Mouse (Mus musculus): ENCODE data around the gene Tmem62. TPM values are rescaled to one million over a fixed set of nuclear protein-coding genes. Genes with fewer than 3 reads are reported as not detected.
A peak's percentile ranks its signal among the peaks of the same experiment; 100 is the strongest.
"Not testable (repeated sequence)": the region's sequence is repeated elsewhere in the genome, so short reads cannot be mapped to it uniquely, and the experiment has no call there.

Tmem62 gene
- polyA plus RNA-seq, 1 experiment from 2014 or later: 3.7 TPM

DNA sequence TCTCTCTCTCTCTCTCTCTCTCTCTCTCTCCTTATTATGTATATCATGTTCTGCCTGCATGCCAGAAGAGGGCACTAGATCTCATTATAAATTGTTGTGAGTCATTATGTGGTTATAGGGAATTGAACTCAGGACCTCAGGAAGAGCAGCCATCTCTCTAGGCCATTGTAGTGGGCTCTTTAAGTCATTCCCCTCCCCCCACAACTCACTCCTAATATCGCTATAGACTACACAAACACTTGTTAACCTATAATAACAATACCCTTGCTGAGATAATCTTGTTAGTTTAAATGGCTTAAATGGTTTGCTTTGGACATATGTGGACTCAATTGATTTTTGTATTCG is 1.8 kb downstream of the Tmem62 start:
- WGBS: 69% methylated on average over 2 of the region's 2 CpGs
- H3K36me3 ChIP-seq (ENCODE audit: control insufficient read depth, insufficient read depth, low read length): no peaks in the 10 kb centered on the region
- DNase-seq (ENCODE audit: low spot score) (no peak), ATAC-seq (replicated peaks; ENCODE audit: low FRiP score) (no peak)
- H3K4me1 ChIP-seq (replicated peaks; ENCODE audit: control insufficient read depth, insufficient read depth, low read length): no peaks in the 10 kb centered on the region
- no peaks in the 10 kb centered on the region for H3K9me3 ChIP-seq (ENCODE audit: control insufficient read depth, low read length)
- no peak overlapping the region for H3K4me3 ChIP-seq (ENCODE audit: low read depth, low read length)
- H3K27me3 ChIP-seq (replicated peaks; ENCODE audit: control insufficient read depth, insufficient read depth, low read length): no peaks in the 10 kb centered on the region
- no peak overlapping the region for H3K27ac ChIP-seq (ENCODE audit: low read depth, low read length)
- no peak overlapping the region for H3K9ac ChIP-seq (ENCODE audit: low read depth, low read length)
- no peak overlapping the region for H3K4me2 ChIP-seq

GRCm38 (mm10) chr2:120979819-120980218 is 3.0 kb downstream of the Tmem62 start:
- Histone ChIP-seq H3K9me3 (ENCODE audit: control insufficient read depth, low read length) (no peaks in the 10 kb centered on the region), H3K27ac (ENCODE audit: low read depth, low read length) (no peak overlapping the region), H3K4me1 (replicated peaks; ENCODE audit: control insufficient read depth, insufficient read depth, low read length) (no peaks in the 10 kb centered on the region), H3K4me3 (ENCODE audit: low read depth, low read length) (no peak overlapping the region), H3K9ac (ENCODE audit: low read depth, low read length) (no peak overlapping the region), H3K4me2 (no peak overlapping the region), H3K36me3 (ENCODE audit: control insufficient read depth, insufficient read depth, low read length) (no peaks in the 10 kb centered on the region), H3K27me3 (replicated peaks; ENCODE audit: control insufficient read depth, insufficient read depth, low read length) (no peaks in the 10 kb centered on the region)
- no peak for ATAC-seq (replicated peaks; ENCODE audit: low FRiP score)
- WGBS: 90% methylated on average over 1 of the region's 1 CpGs
- DNase-seq (ENCODE audit: low spot score): no peak

DNA sequence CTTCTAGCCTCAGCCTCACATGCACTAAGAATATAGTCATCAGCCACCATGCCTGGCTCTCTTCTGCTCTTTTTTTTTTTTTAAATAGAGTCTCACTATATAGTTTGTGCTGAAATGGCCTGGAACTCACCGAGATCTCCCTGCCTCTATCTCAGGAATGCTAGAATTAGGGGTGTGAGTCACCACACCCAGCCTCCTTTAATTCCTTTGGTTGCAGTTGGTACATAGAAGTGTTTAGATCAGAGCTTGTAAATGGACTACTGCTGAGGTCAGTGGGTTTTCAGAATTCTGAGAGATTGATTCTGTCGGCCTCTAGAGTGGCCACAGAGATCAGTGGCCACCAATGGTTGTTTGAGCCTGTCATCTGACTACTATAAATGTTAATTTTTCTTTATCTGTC is 4.0 kb downstream of the Tmem62 start:
- Histone ChIP-seq H3K4me1 (replicated peaks; ENCODE audit: control insufficient read depth, insufficient read depth, low read length) (no peaks in the 10 kb centered on the region), H3K27me3 (replicated peaks; ENCODE audit: control insufficient read depth, insufficient read depth, low read length) (no peaks in the 10 kb centered on the region), H3K4me2 (no peak overlapping the region), H3K36me3 (ENCODE audit: control insufficient read depth, insufficient read depth, low read length) (no peaks in the 10 kb centered on the region), H3K9ac (ENCODE audit: low read depth, low read length) (no peak overlapping the region), H3K4me3 (ENCODE audit: low read depth, low read length) (no peak overlapping the region), H3K27ac (ENCODE audit: low read depth, low read length) (no peak overlapping the region), H3K9me3 (ENCODE audit: control insufficient read depth, low read length) (no peaks in the 10 kb centered on the region)
- 60% methylated on average over 2 of the region's 2 CpGs for WGBS
- DNase-seq (ENCODE audit: low spot score) (no peak), ATAC-seq (replicated peaks; ENCODE audit: low FRiP score) (no peak)

DNA sequence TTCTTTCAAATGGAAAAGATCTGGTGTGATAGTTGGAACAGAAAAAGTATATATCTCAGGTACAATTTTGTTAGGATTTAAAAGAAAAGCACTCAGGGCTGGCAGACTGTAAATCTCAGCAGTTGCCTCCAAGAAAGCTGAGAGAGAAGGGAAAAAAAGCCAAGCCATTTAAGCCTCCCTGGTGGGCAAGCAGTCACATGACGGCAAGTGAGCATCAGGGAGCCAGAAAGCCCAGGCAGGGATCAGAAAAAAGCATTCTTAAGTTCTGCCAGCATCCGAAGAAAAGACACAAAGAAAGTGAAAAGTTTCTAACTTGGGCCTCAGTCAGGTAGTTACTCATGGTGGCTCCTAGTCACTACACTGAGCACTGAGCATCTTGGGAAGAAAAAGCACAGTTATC is 6.8 kb downstream of the Tmem62 start:
- H3K4me1 ChIP-seq (replicated peaks; ENCODE audit: control insufficient read depth, insufficient read depth, low read length): no peaks in the 10 kb centered on the region
- H3K27me3 ChIP-seq (replicated peaks; ENCODE audit: control insufficient read depth, insufficient read depth, low read length): no peaks in the 10 kb centered on the region
- WGBS: 39% methylated on average over 2 of the region's 2 CpGs
- no peak overlapping the region for H3K4me3 ChIP-seq (ENCODE audit: low read depth, low read length)
- H3K9me3 ChIP-seq (ENCODE audit: control insufficient read depth, low read length): no peaks in the 10 kb centered on the region
- DNase-seq (ENCODE audit: low spot score): no peak
- no peak overlapping the region for H3K27ac ChIP-seq (ENCODE audit: low read depth, low read length)
- H3K9ac ChIP-seq (ENCODE audit: low read depth, low read length): no peak overlapping the region
- H3K4me2 ChIP-seq: no peak overlapping the region
- H3K36me3 ChIP-seq (ENCODE audit: control insufficient read depth, insufficient read depth, low read length): no peaks in the 10 kb centered on the region
- no peak for ATAC-seq (replicated peaks; ENCODE audit: low FRiP score)

DNA sequence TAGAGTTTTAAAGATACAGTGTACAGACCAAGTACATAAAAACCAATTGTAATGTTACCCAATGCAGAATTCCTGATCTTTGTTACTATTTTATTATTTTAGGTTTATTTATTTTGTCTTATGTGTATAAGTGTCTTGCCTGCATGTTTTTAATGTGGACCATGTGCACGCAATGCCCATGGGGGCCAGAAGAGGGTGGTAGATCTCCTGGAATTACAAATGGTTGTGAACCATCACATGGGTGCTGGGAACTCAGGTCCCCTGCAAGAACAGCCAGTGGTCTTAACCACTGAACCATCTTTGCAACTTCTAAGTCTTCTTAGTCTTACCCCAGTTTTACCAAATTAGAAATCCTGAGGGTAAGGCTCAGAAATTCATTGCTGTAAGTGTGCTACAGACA is 8.4 kb downstream of the Tmem62 start:
- DNase-seq (ENCODE audit: low spot score) (no peak), ATAC-seq (replicated peaks; ENCODE audit: low FRiP score) (no peak)
- H3K4me1 ChIP-seq (replicated peaks; ENCODE audit: control insufficient read depth, insufficient read depth, low read length): no peaks in the 10 kb centered on the region
- H3K4me3 ChIP-seq (ENCODE audit: low read depth, low read length): no peak overlapping the region
- H3K27me3 ChIP-seq (replicated peaks; ENCODE audit: control insufficient read depth, insufficient read depth, low read length): no peaks in the 10 kb centered on the region
- 89% methylated on average over 1 of the region's 1 CpGs for WGBS
- H3K9ac ChIP-seq (ENCODE audit: low read depth, low read length): no peak overlapping the region
- no peak overlapping the region for H3K27ac ChIP-seq (ENCODE audit: low read depth, low read length)
- H3K36me3 ChIP-seq (ENCODE audit: control insufficient read depth, insufficient read depth, low read length): no peaks in the 10 kb centered on the region
- no peak overlapping the region for H3K4me2 ChIP-seq
- H3K9me3 ChIP-seq (ENCODE audit: control insufficient read depth, low read length): no peaks in the 10 kb centered on the region

DNA sequence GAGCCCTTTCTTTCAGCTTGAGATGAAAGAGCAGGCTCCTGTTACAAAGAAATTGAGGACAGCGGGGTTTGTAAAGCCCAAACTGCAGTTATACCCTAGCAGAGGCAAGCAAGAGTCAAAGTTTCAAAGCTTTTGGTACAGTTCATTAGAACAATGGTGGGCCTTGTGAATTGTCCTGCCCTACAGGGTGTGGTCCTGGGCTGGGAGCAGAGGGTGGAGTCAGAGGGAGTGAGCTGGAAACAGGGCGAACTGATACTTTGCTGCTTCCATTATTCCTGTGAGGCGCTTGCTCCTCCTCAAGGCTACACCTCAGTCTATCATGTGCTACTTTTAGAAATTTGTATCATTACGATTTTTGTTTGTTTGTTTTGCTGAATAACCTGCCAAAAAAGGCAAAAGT is 14.4 kb downstream of the Tmem62 start:
- Histone ChIP-seq H3K4me2 (no peak overlapping the region), H3K36me3 (ENCODE audit: control insufficient read depth, insufficient read depth, low read length) (no peaks in the 10 kb centered on the region)
- no peak for DNase-seq (ENCODE audit: low spot score)

DNA sequence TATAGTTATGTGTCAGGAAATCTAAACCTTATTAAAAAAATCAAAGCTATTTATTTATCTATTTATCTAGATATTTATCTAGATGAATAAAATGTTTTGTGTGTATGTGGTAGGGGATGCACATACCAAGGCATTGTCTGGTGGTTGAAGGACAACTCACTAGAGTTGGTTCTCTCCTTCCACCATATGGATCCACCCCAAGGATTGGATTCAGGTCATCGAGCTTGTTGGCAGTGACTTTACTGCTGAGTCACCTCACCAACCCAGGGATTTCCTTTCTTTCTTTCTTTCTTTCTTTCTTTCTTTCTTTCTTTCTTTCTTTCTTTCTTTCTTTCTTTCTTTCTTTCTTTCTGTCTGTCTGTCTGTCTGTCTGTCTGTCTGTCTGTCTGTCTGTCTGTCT is 19.8 kb downstream of the Tmem62 start:
- not testable (repeated sequence) for H3K4me2 ChIP-seq; ATAC-seq (replicated peaks; ENCODE audit: low FRiP score); H3K4me3 ChIP-seq (ENCODE audit: low read depth, low read length); H3K36me3 ChIP-seq (ENCODE audit: control insufficient read depth, insufficient read depth, low read length); H3K27ac ChIP-seq (ENCODE audit: low read depth, low read length); H3K4me1 ChIP-seq (replicated peaks; ENCODE audit: control insufficient read depth, insufficient read depth, low read length); H3K9ac ChIP-seq (ENCODE audit: low read depth, low read length); H3K9me3 ChIP-seq (ENCODE audit: control insufficient read depth, low read length); H3K27me3 ChIP-seq (replicated peaks; ENCODE audit: control insufficient read depth, insufficient read depth, low read length); DNase-seq (ENCODE audit: low spot score)
- WGBS: 86% methylated on average over 1 of the region's 1 CpGs

More for the DNA sequence above, 14.4 kb downstream of the Tmem62 start:
- Histone ChIP-seq H3K4me3 (ENCODE audit: low read depth, low read length) (no peak overlapping the region), H3K9me3 (ENCODE audit: control insufficient read depth, low read length) (no peaks in the 10 kb centered on the region), H3K4me1 (replicated peaks; ENCODE audit: control insufficient read depth, insufficient read depth, low read length) (no peaks in the 10 kb centered on the region), H3K27ac (ENCODE audit: low read depth, low read length) (no peak overlapping the region), H3K27me3 (replicated peaks; ENCODE audit: control insufficient read depth, insufficient read depth, low read length) (no peaks in the 10 kb centered on the region), H3K9ac (ENCODE audit: low read depth, low read length) (no peak overlapping the region)
- no peak for ATAC-seq (replicated peaks; ENCODE audit: low FRiP score)
- WGBS: 77% methylated on average over 4 of the region's 4 CpGs

DNA sequence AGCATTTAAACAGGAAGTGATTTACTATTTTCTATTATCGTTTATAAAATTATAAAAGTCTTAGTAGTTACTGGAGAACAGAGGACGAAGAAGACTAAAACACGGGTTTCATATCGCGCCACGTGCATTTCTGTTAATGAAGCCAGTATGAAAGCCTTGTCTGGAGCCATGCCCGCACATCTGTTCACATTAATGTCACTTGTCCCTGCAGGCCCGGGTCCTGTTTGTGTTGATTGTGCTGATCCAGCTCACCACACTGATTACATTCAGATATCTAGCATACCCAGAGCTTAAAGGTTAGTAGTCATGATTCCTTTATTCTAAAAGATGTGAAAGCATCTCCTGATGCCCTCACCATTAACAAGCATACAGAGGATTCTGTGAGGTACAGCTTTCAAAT is 22.0 kb downstream of the Tmem62 start:
- Histone ChIP-seq H3K4me2 (no peak overlapping the region), H3K27me3 (replicated peaks; ENCODE audit: control insufficient read depth, insufficient read depth, low read length) (no peaks in the 10 kb centered on the region), H3K4me3 (ENCODE audit: low read depth, low read length) (no peak overlapping the region), H3K4me1 (replicated peaks; ENCODE audit: control insufficient read depth, insufficient read depth, low read length) (no peaks in the 10 kb centered on the region), H3K9me3 (ENCODE audit: control insufficient read depth, low read length) (no peaks in the 10 kb centered on the region), H3K36me3 (ENCODE audit: control insufficient read depth, insufficient read depth, low read length) (no peaks in the 10 kb centered on the region), H3K27ac (ENCODE audit: low read depth, low read length) (no peak overlapping the region), H3K9ac (ENCODE audit: low read depth, low read length) (no peak overlapping the region)
- ATAC-seq (replicated peaks; ENCODE audit: low FRiP score): peak; percentile 53
- WGBS: 77% methylated on average over 8 of the region's 8 CpGs
- no peak for DNase-seq (ENCODE audit: low spot score)

DNA sequence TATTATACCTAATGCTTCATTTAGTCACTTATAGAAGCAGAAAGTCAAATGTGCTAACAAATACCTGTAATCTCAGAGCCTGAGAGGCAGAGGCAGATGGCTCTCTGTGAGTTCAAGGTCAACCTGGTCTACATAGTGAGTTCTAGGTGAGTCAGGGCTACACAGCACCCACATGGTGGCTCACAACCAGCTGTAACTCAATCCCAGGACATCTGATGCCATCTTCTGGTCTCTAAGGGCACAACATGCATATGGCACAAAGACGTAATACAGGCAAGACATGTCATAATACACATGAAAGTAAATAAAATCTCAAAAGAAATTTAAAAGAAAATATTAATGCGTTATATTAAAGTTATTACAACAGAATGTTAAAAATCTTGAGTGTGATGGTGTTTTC is 26.8 kb downstream of the Tmem62 start:
- no peak for ATAC-seq (replicated peaks; ENCODE audit: low FRiP score)
- H3K4me3 ChIP-seq (ENCODE audit: low read depth, low read length): no peak overlapping the region
- no peaks in the 10 kb centered on the region for H3K4me1 ChIP-seq (replicated peaks; ENCODE audit: control insufficient read depth, insufficient read depth, low read length)
- no peaks in the 10 kb centered on the region for H3K27me3 ChIP-seq (replicated peaks; ENCODE audit: control insufficient read depth, insufficient read depth, low read length)
- H3K27ac ChIP-seq (ENCODE audit: low read depth, low read length): no peak overlapping the region
- 69% methylated on average over 2 of the region's 2 CpGs for WGBS
- no peaks in the 10 kb centered on the region for H3K36me3 ChIP-seq (ENCODE audit: control insufficient read depth, insufficient read depth, low read length)
- no peaks in the 10 kb centered on the region for H3K9me3 ChIP-seq (ENCODE audit: control insufficient read depth, low read length)
- no peak for DNase-seq (ENCODE audit: low spot score)
- H3K4me2 ChIP-seq: no peak overlapping the region
- no peak overlapping the region for H3K9ac ChIP-seq (ENCODE audit: low read depth, low read length)
